Mouse (Mus musculus): Measurements from ENCODE around the gene Ulk4.

Gene Ulk4

GRCm38 (mm10) chr9:121108110-121108509, 168.9 kb downstream of the Ulk4 start:
- DNase-seq (ENCODE audit: extremely low spot score, low spot score): peak; percentile 94

- no peak for DNase-seq (ENCODE audit: extremely low spot score, low spot score)
These were observed 169.4 kb downstream of the Ulk4 start for GRCm38 (mm10) chr9:121107643-121108042.

- no peak for DNase-seq (ENCODE audit: extremely low spot score, low spot score)
These were observed 169.9 kb downstream of the Ulk4 start for GRCm38 (mm10) chr9:121107101-121107500.

- DNase-seq (ENCODE audit: extremely low spot score, low spot score): no peak
These were observed 175.5 kb downstream of the Ulk4 start for GRCm38 (mm10) chr9:121101516-121101915.

- no peak for DNase-seq (ENCODE audit: extremely low spot score, low spot score)
These were observed 177.5 kb downstream of the Ulk4 start for GRCm38 (mm10) chr9:121099453-121099852.

GRCm38 (mm10) chr9:121093760-121094159, 183.2 kb downstream of the Ulk4 start:
- DNase-seq (ENCODE audit: extremely low spot score, low spot score): no peak

- no peak for DNase-seq (ENCODE audit: extremely low spot score, low spot score)
These were observed 184.4 kb downstream of the Ulk4 start for GRCm38 (mm10) chr9:121092568-121092967.

- no peak for DNase-seq (ENCODE audit: extremely low spot score, low spot score)
These were observed 185.8 kb downstream of the Ulk4 start for GRCm38 (mm10) chr9:121091016-121091735.

- no peak for DNase-seq (ENCODE audit: extremely low spot score, low spot score)
These were observed 189.3 kb downstream of the Ulk4 start for GRCm38 (mm10) chr9:121087661-121088060.

- no peak for DNase-seq (ENCODE audit: extremely low spot score, low spot score)
These were observed 192.8 kb downstream of the Ulk4 start for GRCm38 (mm10) chr9:121084191-121084590.

- no peak for DNase-seq (ENCODE audit: extremely low spot score, low spot score)
These were observed 196.2 kb downstream of the Ulk4 start for GRCm38 (mm10) chr9:121080834-121081233.

- no peak for DNase-seq (ENCODE audit: extremely low spot score, low spot score)
These were observed 196.6 kb downstream of the Ulk4 start for GRCm38 (mm10) chr9:121080413-121080812.

- peak; percentile 28 for DNase-seq (ENCODE audit: extremely low spot score, low spot score)
These were observed 197.5 kb downstream of the Ulk4 start for GRCm38 (mm10) chr9:121079388-121080088.

GRCm38 (mm10) chr9:121076291-121076690, 200.7 kb downstream of the Ulk4 start:
- DNase-seq (ENCODE audit: extremely low spot score, low spot score): no peak

- DNase-seq (ENCODE audit: extremely low spot score, low spot score): no peak
These were observed 201.8 kb downstream of the Ulk4 start for GRCm38 (mm10) chr9:121075246-121075645.

- no peak for DNase-seq (ENCODE audit: extremely low spot score, low spot score)
These were observed 202.3 kb downstream of the Ulk4 start for GRCm38 (mm10) chr9:121074726-121075125.

- no peak for DNase-seq (ENCODE audit: extremely low spot score, low spot score)
These were observed 204.8 kb downstream of the Ulk4 start for GRCm38 (mm10) chr9:121072127-121072757.

- no peak for DNase-seq (ENCODE audit: extremely low spot score, low spot score)
These were observed 205.4 kb downstream of the Ulk4 start for GRCm38 (mm10) chr9:121071461-121072126.

GRCm38 (mm10) chr9:121071050-121071449, 205.9 kb downstream of the Ulk4 start:
- no peak for DNase-seq (ENCODE audit: extremely low spot score, low spot score)

GRCm38 (mm10) chr9:121068115-121068514, 208.9 kb downstream of the Ulk4 start:
- DNase-seq (ENCODE audit: extremely low spot score, low spot score): no peak

GRCm38 (mm10) chr9:121067043-121067442, 210.0 kb downstream of the Ulk4 start:
- DNase-seq (ENCODE audit: extremely low spot score, low spot score): no peak
